Mouse (Mus musculus) liver, embryonic 12.5 days (tissue): ENCODE results near the gene Supt3. TPM values are rescaled to one million over a fixed set of nuclear protein-coding genes. Genes with fewer than 3 reads are reported as not detected.

Experiments
- ATAC-seq: fragments of 200-750 bp; cut with Nextera tagmentation; 2 replicates; pipeline ENCODE4 v1.8.0; 2017; ENCODE audit warnings: moderate number of reproducible peaks, mild to moderate bottlenecking, moderate library complexity
- H3K27ac ChIP-seq: fragments of 300-500 bp; sonication (generic); 2 replicates; pipeline ENCODE4 v1.5.1; 2016; ENCODE audit warnings: mild to moderate bottlenecking
- H3K27me3 ChIP-seq: fragments of 300-500 bp; sonication (generic); replicated peaks from 2 replicates; pipeline ENCODE4 v1.6.1; 2016; ENCODE audit warnings: mild to moderate bottlenecking, moderate library complexity
- H3K36me3 ChIP-seq: fragments of 300-500 bp; sonication (generic); 2 replicates; pipeline ENCODE4 v1.6.1; 2016; ENCODE audit warnings: mild to moderate bottlenecking, moderate library complexity
- H3K4me1 ChIP-seq: fragments of 300-500 bp; sonication (generic); 2 replicates; pipeline ENCODE4 v1.6.1; 2016
- H3K4me2 ChIP-seq: fragments of 300-500 bp; sonication (generic); 2 replicates; pipeline ENCODE4 v1.6.1; 2016; ENCODE audit warnings: mild to moderate bottlenecking, moderate library complexity
- H3K4me3 ChIP-seq: fragments of 300-500 bp; sonication (generic); 2 replicates; pipeline ENCODE4 v1.5.1; 2016; ENCODE audit warnings: mild to moderate bottlenecking, moderate library complexity
- H3K9ac ChIP-seq: fragments of 300-500 bp; sonication (generic); 2 replicates; pipeline ENCODE4 v1.6.1; 2016; ENCODE audit warnings: mild to moderate bottlenecking, moderate library complexity
- H3K9me3 ChIP-seq: fragments of 300-500 bp; sonication (generic); replicated peaks from 2 replicates; pipeline ENCODE4 v1.6.1; 2016; ENCODE audit warnings: mild to moderate bottlenecking, moderate library complexity
- WGBS: fragments of 180-500 bp; shearing (Covaris S2); methylation state at CpG from one replicate; pipeline ENCODE4 v1.1.7; 2016; ENCODE audit not compliant: insufficient replicate concordance; 5-methylcytosine and 5-hydroxymethylcytosine counted together
- polyA plus RNA-seq: library from polyadenylated mRNA; unstranded; fragments of >200 nt; fragmentation: Nextera tagmentation; extraction: Ambion mirVana; gene quantifications from 2 replicates; pipeline ENCODE4 v1.2.1, GENCODE M21; 2016

Gene Supt3
- polyA plus RNA-seq, 1 experiment from 2014 or later: 11.1 TPM

GRCm38 (mm10) chr17:44743780-44744179, 33.2 kb upstream of the Supt3 start:
- H3K36me3 ChIP-seq: no peaks in the 10 kb centered on the region
- H3K9me3 ChIP-seq: no peaks in the 10 kb centered on the region
- H3K27ac ChIP-seq: no peak overlapping the region
- H3K27me3 ChIP-seq: peaks cover 22% of the 10 kb centered on the region
- H3K9ac ChIP-seq: no peak overlapping the region
- WGBS: 35% methylated on average over 3 of the region's 3 CpGs
- ATAC-seq: no peak
- H3K4me2 ChIP-seq: no peak overlapping the region
- H3K4me3 ChIP-seq: no peak overlapping the region
- H3K4me1 ChIP-seq: no peaks in the 10 kb centered on the region

DNA sequence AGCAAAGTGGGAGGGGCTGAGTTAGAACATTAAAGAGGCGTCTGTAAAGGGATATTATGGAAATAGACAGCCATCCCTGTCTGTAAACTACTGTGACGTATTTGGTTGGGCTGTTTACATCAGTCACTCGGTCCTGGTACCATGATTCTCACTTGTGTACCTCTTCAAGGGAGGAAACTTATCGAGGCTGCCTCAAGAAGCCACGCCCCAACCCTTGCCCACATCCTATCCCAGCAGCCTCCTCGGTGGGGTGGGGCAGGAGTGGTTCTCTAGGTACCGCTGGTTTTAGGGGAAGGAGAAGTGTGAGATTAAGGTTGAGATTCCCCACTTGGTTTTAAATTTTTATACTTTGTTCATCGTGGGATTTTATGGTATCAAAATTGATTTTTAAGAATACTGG, 31.6 kb upstream of the Supt3 start:
- H3K36me3 ChIP-seq: no peaks in the 10 kb centered on the region
- H3K9me3 ChIP-seq: no peaks in the 10 kb centered on the region
- H3K27me3 ChIP-seq: peaks cover 8% of the 10 kb centered on the region; the same call in 1 of the 2 replicates
- ATAC-seq: no peak
- 61% methylated on average over 8 of the region's 8 CpGs for WGBS
- H3K4me2 ChIP-seq: no peak overlapping the region
- no peaks in the 10 kb centered on the region for H3K4me1 ChIP-seq
- no peak overlapping the region for H3K27ac ChIP-seq
- H3K4me3 ChIP-seq: no peak overlapping the region
- no peak overlapping the region for H3K9ac ChIP-seq

DNA sequence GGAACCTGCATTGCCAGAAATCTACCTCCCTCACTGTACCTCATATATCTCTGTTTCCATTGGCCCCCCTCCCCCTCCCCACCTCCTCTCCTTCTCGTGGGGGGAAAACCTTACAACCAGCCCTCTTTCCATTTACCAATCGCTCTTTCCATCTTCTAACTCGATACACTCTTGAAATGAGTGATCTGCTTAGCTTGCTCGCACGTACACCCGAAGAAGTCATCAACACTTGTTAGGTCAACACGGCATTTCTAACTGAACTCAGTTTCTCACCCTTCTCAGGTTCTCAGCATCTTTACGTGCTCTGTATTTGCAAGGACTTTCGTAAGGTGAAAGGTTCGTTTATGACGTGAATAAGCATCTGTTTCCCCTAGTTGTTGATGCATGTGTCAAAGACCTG, 10.6 kb upstream of the Supt3 start:
- Histone ChIP-seq H3K9me3 (no peaks in the 10 kb centered on the region), H3K27me3 (no peaks in the 10 kb centered on the region), H3K9ac (no peak overlapping the region), H3K4me1 (no peaks in the 10 kb centered on the region), H3K4me2 (no peak overlapping the region), H3K27ac (no peak overlapping the region), H3K4me3 (no peak overlapping the region), H3K36me3 (no peaks in the 10 kb centered on the region)
- 72% methylated on average over 11 of the region's 11 CpGs for WGBS
- ATAC-seq: no peak

DNA sequence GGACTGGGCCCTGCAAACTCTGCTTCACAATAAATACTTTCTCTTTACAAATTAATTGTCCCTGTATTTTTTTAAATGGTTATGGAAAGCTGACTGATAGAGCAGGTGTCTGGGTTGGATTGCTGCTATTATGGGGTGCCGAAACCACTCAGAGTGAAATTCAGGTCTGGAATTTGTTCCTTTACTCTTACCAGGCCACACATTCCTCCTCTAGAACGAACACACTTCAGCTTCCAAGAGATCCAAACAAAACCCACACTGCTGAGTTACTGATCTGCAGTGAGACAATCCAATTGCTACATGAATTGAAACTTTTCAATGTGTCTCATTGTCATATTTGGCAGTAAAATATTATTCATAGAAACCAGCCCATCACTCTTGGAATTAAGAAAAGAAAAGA, 10.0 kb upstream of the Supt3 start:
- H3K4me2 ChIP-seq: no peak overlapping the region
- H3K4me1 ChIP-seq: no peaks in the 10 kb centered on the region
- no peak overlapping the region for H3K4me3 ChIP-seq
- no peak overlapping the region for H3K27ac ChIP-seq
- no peaks in the 10 kb centered on the region for H3K9me3 ChIP-seq
- H3K36me3 ChIP-seq: no peaks in the 10 kb centered on the region
- ATAC-seq: no peak
- no peak overlapping the region for H3K9ac ChIP-seq
- WGBS: 51% methylated on average over 2 of the region's 2 CpGs
- H3K27me3 ChIP-seq: no peaks in the 10 kb centered on the region

- no peaks in the 10 kb centered on the region for H3K4me1 ChIP-seq
- no peak for ATAC-seq
- H3K27me3 ChIP-seq: no peaks in the 10 kb centered on the region
- WGBS: 82% methylated on average over 1 of the region's 1 CpGs
- H3K36me3 ChIP-seq: no peaks in the 10 kb centered on the region
- H3K27ac ChIP-seq: no peak overlapping the region
- no peak overlapping the region for H3K9ac ChIP-seq
- H3K4me2 ChIP-seq: no peak overlapping the region
- no peaks in the 10 kb centered on the region for H3K9me3 ChIP-seq
- no peak overlapping the region for H3K4me3 ChIP-seq
Observed at GRCm38 (mm10) chr17:44767375-44767774, 9.6 kb upstream of the Supt3 start.

DNA sequence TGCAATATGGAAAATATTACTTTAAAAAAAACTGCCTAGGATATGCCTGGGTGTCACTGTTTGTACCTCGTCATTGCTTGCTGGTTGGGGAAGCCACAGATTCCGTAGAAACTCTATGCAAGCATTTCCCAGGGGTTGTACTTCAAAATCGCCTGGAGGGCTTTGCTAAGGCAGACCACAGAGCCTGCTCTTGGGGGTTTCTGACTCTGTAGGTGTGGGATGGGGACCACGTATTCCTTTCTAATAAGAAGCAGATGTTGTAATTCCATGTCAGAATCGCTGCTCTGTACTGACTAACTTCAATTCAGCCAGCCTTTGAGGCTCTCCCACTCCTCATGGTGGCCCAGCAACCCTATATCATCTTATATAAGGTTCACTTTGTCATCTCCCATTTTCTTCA, 8.4 kb upstream of the Supt3 start:
- no peaks in the 10 kb centered on the region for H3K27me3 ChIP-seq
- H3K27ac ChIP-seq: no peak overlapping the region
- WGBS: 57% methylated on average over 5 of the region's 5 CpGs
- no peaks in the 10 kb centered on the region for H3K9me3 ChIP-seq
- H3K4me1 ChIP-seq: no peaks in the 10 kb centered on the region
- no peaks in the 10 kb centered on the region for H3K36me3 ChIP-seq
- no peak overlapping the region for H3K9ac ChIP-seq
- H3K4me3 ChIP-seq: no peak overlapping the region
- ATAC-seq: no peak
- no peak overlapping the region for H3K4me2 ChIP-seq

DNA sequence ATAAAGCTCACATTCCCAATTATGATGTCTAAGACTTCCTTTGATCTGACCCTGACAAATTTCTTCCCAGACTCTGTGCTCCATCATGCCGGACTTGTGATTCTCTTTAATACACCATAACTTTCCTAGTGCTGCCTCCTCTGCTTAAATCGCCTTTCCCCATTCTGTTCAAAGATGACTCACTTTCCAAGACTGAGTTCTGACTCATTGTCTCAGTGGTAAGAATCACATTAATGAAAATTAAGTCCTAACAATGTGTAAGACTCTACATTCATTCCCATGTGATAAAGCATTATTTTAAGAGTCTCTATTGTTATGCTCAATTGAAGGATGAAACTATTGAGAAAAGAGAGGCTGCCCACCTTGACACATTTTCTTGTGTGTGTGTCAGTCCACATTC, 6.1 kb upstream of the Supt3 start:
- H3K27ac ChIP-seq: no peak overlapping the region
- H3K4me3 ChIP-seq: no peak overlapping the region
- no peaks in the 10 kb centered on the region for H3K36me3 ChIP-seq
- no peaks in the 10 kb centered on the region for H3K4me1 ChIP-seq
- no peak overlapping the region for H3K4me2 ChIP-seq
- H3K9me3 ChIP-seq: no peaks in the 10 kb centered on the region
- 64% methylated on average over 2 of the region's 2 CpGs for WGBS
- H3K27me3 ChIP-seq: peaks cover 4% of the 10 kb centered on the region; the same call in 1 of the 2 replicates
- H3K9ac ChIP-seq: no peak overlapping the region
- no peak for ATAC-seq

DNA sequence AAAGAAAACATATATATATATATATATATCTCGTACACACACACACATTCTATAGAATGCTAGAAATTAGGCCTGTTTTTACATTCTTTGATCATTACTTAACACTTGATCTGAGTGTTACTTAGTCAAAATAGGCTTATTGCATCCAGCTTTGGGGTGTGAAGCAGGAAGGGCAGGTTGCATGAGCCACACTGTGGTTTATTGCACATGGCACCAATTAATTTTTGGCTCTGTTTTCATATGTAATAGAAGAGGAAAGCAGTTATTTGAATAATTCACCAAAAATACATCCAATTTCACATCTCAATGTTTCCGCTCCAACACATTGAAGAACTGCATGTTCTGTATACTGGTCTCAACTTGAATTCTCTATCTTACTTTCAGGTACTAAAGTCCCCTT, 4.4 kb upstream of the Supt3 start:
- no peaks in the 10 kb centered on the region for H3K9me3 ChIP-seq
- no peak overlapping the region for H3K4me2 ChIP-seq
- WGBS: 60% methylated on average over 2 of the region's 2 CpGs
- H3K4me1 ChIP-seq: peaks cover 5% of the 10 kb centered on the region; the same call in 1 of the 2 replicates
- no peak overlapping the region for H3K4me3 ChIP-seq
- no peak overlapping the region for H3K27ac ChIP-seq
- H3K36me3 ChIP-seq: no peaks in the 10 kb centered on the region
- no peak for ATAC-seq
- H3K27me3 ChIP-seq: peaks cover 4% of the 10 kb centered on the region; the same call in 1 of the 2 replicates
- no peak overlapping the region for H3K9ac ChIP-seq

GRCm38 (mm10) chr17:44777337-44777804, 419 bp downstream of the Supt3 start:
- Histone ChIP-seq H3K9ac (peak overlapping the region; percentile 98), H3K4me1 (peaks cover 19% of the 10 kb centered on the region), H3K36me3 (no peaks in the 10 kb centered on the region), H3K27me3 (peaks cover 4% of the 10 kb centered on the region; the same call in 1 of the 2 replicates), H3K9me3 (no peaks in the 10 kb centered on the region), H3K4me3 (peak overlapping the region; percentile 97), H3K27ac (peak overlapping the region; percentile 86), H3K4me2 (peak overlapping the region; percentile 79)
- ATAC-seq: peak; percentile 74
- WGBS: 1% methylated on average over 35 of the region's 35 CpGs

DNA sequence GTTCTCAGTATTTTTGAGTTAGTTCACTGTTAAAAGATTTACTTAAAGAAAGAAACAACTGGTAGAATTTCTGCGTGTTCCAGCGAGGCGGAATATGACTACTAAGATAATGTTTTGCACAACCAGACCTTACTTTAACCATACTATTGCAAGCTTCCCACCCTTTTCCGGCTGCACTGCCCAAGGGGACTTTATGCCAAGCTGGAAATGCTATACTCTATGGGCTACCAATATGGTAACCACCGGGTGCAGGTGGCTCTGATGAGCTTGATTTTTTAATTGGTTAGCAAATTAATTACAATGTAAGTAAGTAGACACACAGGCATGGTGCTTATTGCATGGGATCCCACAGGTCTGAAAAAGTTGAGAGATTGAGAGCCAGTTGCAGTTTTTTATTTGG, 1.2 kb downstream of the Supt3 start:
- WGBS: 66% methylated on average over 5 of the region's 5 CpGs
- Histone ChIP-seq H3K27ac (no peak overlapping the region), H3K36me3 (no peaks in the 10 kb centered on the region), H3K4me1 (peaks cover 19% of the 10 kb centered on the region), H3K9me3 (no peaks in the 10 kb centered on the region), H3K4me2 (peak overlapping the region; percentile 79), H3K27me3 (peaks cover 4% of the 10 kb centered on the region; the same call in 1 of the 2 replicates), H3K4me3 (peak overlapping the region; percentile 97), H3K9ac (peak overlapping the region; percentile 98; the same call in 1 of the 2 replicates)
- ATAC-seq: no peak

GRCm38 (mm10) chr17:44780353-44780752, 3.4 kb downstream of the Supt3 start:
- no peak overlapping the region for H3K4me2 ChIP-seq
- H3K9me3 ChIP-seq: no peaks in the 10 kb centered on the region
- no peak overlapping the region for H3K4me3 ChIP-seq
- H3K27ac ChIP-seq: no peak overlapping the region
- H3K27me3 ChIP-seq: no peaks in the 10 kb centered on the region
- no peak overlapping the region for H3K9ac ChIP-seq
- 50% methylated on average over 4 of the region's 4 CpGs for WGBS
- no peaks in the 10 kb centered on the region for H3K36me3 ChIP-seq
- H3K4me1 ChIP-seq: peaks cover 19% of the 10 kb centered on the region
- no peak for ATAC-seq

DNA sequence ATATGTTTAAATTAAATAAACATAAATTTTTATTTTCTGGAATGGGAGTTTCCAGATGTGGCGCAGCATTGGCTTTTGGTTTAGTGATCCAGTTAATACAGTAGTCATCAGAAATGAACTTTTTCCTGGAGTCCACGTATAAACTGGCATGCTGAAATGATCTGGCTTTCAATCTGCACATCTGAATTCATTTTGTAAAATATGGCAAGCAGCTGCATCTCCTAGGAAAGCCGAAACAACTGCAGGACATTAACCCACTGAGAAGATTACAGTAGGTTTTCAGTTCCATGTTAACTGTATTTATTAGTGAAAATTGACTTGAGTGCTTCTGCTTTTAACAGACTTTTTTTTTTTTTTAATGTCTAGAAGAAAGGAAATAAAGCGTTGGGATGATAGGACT, 5.4 kb downstream of the Supt3 start:
- Histone ChIP-seq H3K27ac (no peak overlapping the region), H3K9ac (no peak overlapping the region), H3K36me3 (no peaks in the 10 kb centered on the region), H3K4me2 (no peak overlapping the region), H3K27me3 (no peaks in the 10 kb centered on the region), H3K9me3 (no peaks in the 10 kb centered on the region), H3K4me1 (peaks cover 16% of the 10 kb centered on the region), H3K4me3 (no peak overlapping the region)
- ATAC-seq: no peak
- 81% methylated on average over 4 of the region's 4 CpGs for WGBS

- H3K4me3 ChIP-seq: no peak overlapping the region
- H3K4me2 ChIP-seq: no peak overlapping the region
- peaks cover 9% of the 10 kb centered on the region for H3K4me1 ChIP-seq
- no peak overlapping the region for H3K27ac ChIP-seq
- no peaks in the 10 kb centered on the region for H3K27me3 ChIP-seq
- H3K36me3 ChIP-seq: no peaks in the 10 kb centered on the region
- 43% methylated on average over 2 of the region's 2 CpGs for WGBS
- no peak overlapping the region for H3K9ac ChIP-seq
- H3K9me3 ChIP-seq: no peaks in the 10 kb centered on the region
- ATAC-seq: no peak
Observed at GRCm38 (mm10) chr17:44783143-44783542, 6.2 kb downstream of the Supt3 start.
